Mouse (Mus musculus) heart, postnatal 0 days (tissue): ENCODE data around the gene Pax5. TPM values are rescaled to one million over a fixed set of nuclear protein-coding genes. Genes with fewer than 3 reads are reported as not detected.
A peak's percentile ranks its signal among the peaks of the same experiment; 100 is the strongest.

Source experiments
- ATAC-seq: fragments of 200-750 bp; cut with Nextera tagmentation; 2 replicates; pipeline ENCODE4 v1.8.0; 2017; ENCODE audit warnings: low read depth, moderate number of reproducible peaks, moderate library complexity; ENCODE audit not compliant: insufficient read depth
- DNase-seq: peaks from one replicate; pipeline ENCODE4 v3.0.0-alpha.2; 2016; ENCODE audit warnings: low spot score
- H3K27ac ChIP-seq: fragments of 300-500 bp; sonication (generic); 2 replicates; pipeline ENCODE4 v1.5.1; 2014; ENCODE audit warnings: low read depth, mild to moderate bottlenecking
- H3K27me3 ChIP-seq: fragments of 300-500 bp; sonication (generic); 2 replicates; pipeline ENCODE4 v1.6.1; 2014; ENCODE audit warnings: low read length, mixed read lengths; ENCODE audit not compliant: control insufficient read depth, insufficient read depth
- H3K36me3 ChIP-seq: fragments of 300-500 bp; sonication (generic); replicated peaks from 2 replicates; pipeline ENCODE4 v1.6.1; 2014; ENCODE audit warnings: low read length, mixed read lengths; ENCODE audit not compliant: control insufficient read depth, insufficient read depth
- H3K4me1 ChIP-seq: fragments of 300-500 bp; sonication (generic); 2 replicates; pipeline ENCODE4 v1.6.1; 2014; ENCODE audit warnings: antibody characterized with exemption; ENCODE audit not compliant: control insufficient read depth, insufficient read depth
- H3K4me2 ChIP-seq: fragments of 300-500 bp; sonication (generic); 2 replicates; pipeline ENCODE4 v1.6.1; 2014; ENCODE audit warnings: low read depth, mild to moderate bottlenecking, low read length, moderate library complexity
- H3K4me3 ChIP-seq: fragments of 300-500 bp; sonication (generic); 2 replicates; pipeline ENCODE4 v1.5.1; 2014; ENCODE audit warnings: low read depth, low read length
- H3K9ac ChIP-seq: fragments of 300-500 bp; sonication (generic); replicated peaks from 2 replicates; pipeline ENCODE4 v1.6.1; 2014; ENCODE audit warnings: low read depth, low read length, mixed read lengths
- H3K9me3 ChIP-seq: fragments of 300-500 bp; sonication (generic); replicated peaks from 2 replicates; pipeline ENCODE4 v1.6.1; 2016; ENCODE audit warnings: low read length; ENCODE audit not compliant: control insufficient read depth
- CTCF ChIP-seq: IDR thresholded peaks from 2 replicates; pipeline ENCODE4 v1.5.1; 2016; ENCODE audit warnings: antibody characterized with exemption, control low read depth, low read depth
- EP300 ChIP-seq: IDR thresholded peaks from 2 replicates; pipeline ENCODE4 v1.6.1; 2016; ENCODE audit warnings: antibody characterized with exemption, low read depth
- WGBS: fragments of 180-500 bp; shearing (Covaris S2); extraction: QIAGEN DNeasy Blood & Tissue Kit; methylation state at CpG from one replicate; pipeline ENCODE4 v1.1.7; 2014; 5-methylcytosine and 5-hydroxymethylcytosine counted together
- polyA plus RNA-seq: library from polyadenylated mRNA; unstranded; fragments of >200 nt; fragmentation: Nextera tagmentation; extraction: Ambion mirVana; gene quantifications from 2 replicates; pipeline ENCODE4 v1.2.1, GENCODE M21; 2015
- total RNA-seq: library from RNA; depleted of rRNA; stranded (reverse); fragments of >200 nt; gene quantifications from 2 replicates; pipeline ENCODE4 v1.2.3, GENCODE M21; 2014; ENCODE audit warnings: low replicate concordance

Gene Pax5
- total and polyA plus RNA-seq, 2 experiments from 2014 or later: not detected

GRCm38 (mm10) chr4:44578591-44578990, 131.7 kb downstream of the Pax5 start:
- TF ChIP-seq CTCF: no peak
- H3K9me3 ChIP-seq: no peaks in the 10 kb centered on the region
- no peaks in the 10 kb centered on the region for H3K27me3 ChIP-seq
- no peak overlapping the region for H3K9ac ChIP-seq
- H3K4me1 ChIP-seq: no peaks in the 10 kb centered on the region
- H3K36me3 ChIP-seq: no peaks in the 10 kb centered on the region
- H3K4me3 ChIP-seq: no peak overlapping the region
- no peak overlapping the region for H3K4me2 ChIP-seq
- ATAC-seq (no peak), DNase-seq (peak; percentile 25)
- WGBS: 38% methylated on average over 5 of the region's 5 CpGs
- H3K27ac ChIP-seq: no peak overlapping the region

- 41% methylated on average over 5 of the region's 5 CpGs for WGBS
Measured at GRCm38 (mm10) chr4:44577293-44577692, 133.0 kb downstream of the Pax5 start.

GRCm38 (mm10) chr4:44576786-44577185, 133.5 kb downstream of the Pax5 start:
- WGBS: 39% methylated on average over 5 of the region's 5 CpGs
- ATAC-seq (no peak), DNase-seq (no peak)
- Histone ChIP-seq H3K9me3 (no peaks in the 10 kb centered on the region), H3K27me3 (no peaks in the 10 kb centered on the region), H3K4me1 (no peaks in the 10 kb centered on the region), H3K4me3 (no peak overlapping the region), H3K36me3 (no peaks in the 10 kb centered on the region), H3K4me2 (no peak overlapping the region), H3K9ac (no peak overlapping the region), H3K27ac (no peak overlapping the region)
- TF ChIP-seq EP300: no peak
- no peak for TF ChIP-seq CTCF

More at GRCm38 (mm10) chr4:44577293-44577692, 133.0 kb downstream of the Pax5 start:
- H3K4me1 ChIP-seq: no peaks in the 10 kb centered on the region
- H3K27me3 ChIP-seq: no peaks in the 10 kb centered on the region
- DNase-seq (peak; percentile 25), ATAC-seq (no peak)
- H3K4me2 ChIP-seq: no peak overlapping the region
- TF ChIP-seq EP300: no peak
- peak; percentile 69 for TF ChIP-seq CTCF
- H3K36me3 ChIP-seq: no peaks in the 10 kb centered on the region
- H3K9ac ChIP-seq: no peak overlapping the region
- H3K27ac ChIP-seq: no peak overlapping the region
- H3K9me3 ChIP-seq: no peaks in the 10 kb centered on the region
- H3K4me3 ChIP-seq: no peak overlapping the region

- Histone ChIP-seq H3K4me1 (no peaks in the 10 kb centered on the region), H3K27me3 (no peaks in the 10 kb centered on the region), H3K4me3 (no peak overlapping the region), H3K36me3 (no peaks in the 10 kb centered on the region), H3K9ac (no peak overlapping the region), H3K27ac (no peak overlapping the region), H3K4me2 (no peak overlapping the region), H3K9me3 (no peaks in the 10 kb centered on the region)
- ATAC-seq (no peak), DNase-seq (no peak)
- TF ChIP-seq CTCF (no peak), EP300 (no peak)
- WGBS: 74% methylated on average over 5 of the region's 5 CpGs
Measured at GRCm38 (mm10) chr4:44573017-44573416, 137.3 kb downstream of the Pax5 start.

GRCm38 (mm10) chr4:44572373-44572772, 137.9 kb downstream of the Pax5 start:
- TF ChIP-seq EP300: no peak
- TF ChIP-seq CTCF: no peak
- ATAC-seq (no peak), DNase-seq (no peak)
- no peak overlapping the region for H3K9ac ChIP-seq
- no peaks in the 10 kb centered on the region for H3K9me3 ChIP-seq
- no peaks in the 10 kb centered on the region for H3K27me3 ChIP-seq
- H3K4me3 ChIP-seq: no peak overlapping the region
- no peak overlapping the region for H3K27ac ChIP-seq
- no peaks in the 10 kb centered on the region for H3K4me1 ChIP-seq
- WGBS: 63% methylated on average over 5 of the region's 5 CpGs
- no peaks in the 10 kb centered on the region for H3K36me3 ChIP-seq
- no peak overlapping the region for H3K4me2 ChIP-seq

- TF ChIP-seq EP300: no peak
- TF ChIP-seq CTCF: no peak
- WGBS: 65% methylated on average over 7 of the region's 10 CpGs
- Histone ChIP-seq H3K27me3 (peaks cover 6% of the 10 kb centered on the region), H3K9me3 (no peaks in the 10 kb centered on the region), H3K27ac (no peak overlapping the region), H3K4me2 (no peak overlapping the region), H3K9ac (no peak overlapping the region), H3K4me3 (no peak overlapping the region), H3K36me3 (no peaks in the 10 kb centered on the region), H3K4me1 (no peaks in the 10 kb centered on the region)
- DNase-seq (no peak), ATAC-seq (no peak)
Measured at GRCm38 (mm10) chr4:44569138-44569537, 141.1 kb downstream of the Pax5 start.
